Mouse (Mus musculus) myocyte (in vitro differentiated cells): ENCODE measurements around the gene Tmem248.

Experiments used
- E2F4 ChIP-seq: IDR thresholded peaks from one replicate; pipeline ENCODE4 v1.6.1; 2011; ENCODE audit warnings: mild to moderate bottlenecking, control low read depth, moderate library complexity; ENCODE audit not compliant: insufficient read depth
- MAX ChIP-seq: IDR thresholded peaks from one replicate; pipeline ENCODE4 v1.6.1; 2011; ENCODE audit warnings: low read depth, mild to moderate bottlenecking, control low read depth
- MYOG ChIP-seq, 3 experiments: IDR thresholded peaks; one replicate each; pipeline ENCODE4 v1.6.1; 2011; ENCODE audit warnings: control low read depth in 2 of 3, low read depth in 2 of 3, mild to moderate bottlenecking in 2 of 3; ENCODE audit not compliant: insufficient read length in 2 of 3, control insufficient read depth in 1 of 3, insufficient read depth in 1 of 3
- POLR2A ChIP-seq: IDR thresholded peaks from one replicate; pipeline ENCODE4 v1.6.1; 2011; ENCODE audit warnings: low read depth, mild to moderate bottlenecking, control low read depth, moderate library complexity; ENCODE audit not compliant: insufficient read length
- POLR2AphosphoS2 ChIP-seq: IDR thresholded peaks from one replicate; pipeline ENCODE4 v1.6.1; 2011; ENCODE audit warnings: low read depth, control low read depth; ENCODE audit not compliant: insufficient read length
- USF1 ChIP-seq: IDR thresholded peaks from one replicate; pipeline ENCODE4 v1.6.1; 2011; ENCODE audit warnings: low read depth, mild to moderate bottlenecking, control low read depth, moderate library complexity

DNA sequence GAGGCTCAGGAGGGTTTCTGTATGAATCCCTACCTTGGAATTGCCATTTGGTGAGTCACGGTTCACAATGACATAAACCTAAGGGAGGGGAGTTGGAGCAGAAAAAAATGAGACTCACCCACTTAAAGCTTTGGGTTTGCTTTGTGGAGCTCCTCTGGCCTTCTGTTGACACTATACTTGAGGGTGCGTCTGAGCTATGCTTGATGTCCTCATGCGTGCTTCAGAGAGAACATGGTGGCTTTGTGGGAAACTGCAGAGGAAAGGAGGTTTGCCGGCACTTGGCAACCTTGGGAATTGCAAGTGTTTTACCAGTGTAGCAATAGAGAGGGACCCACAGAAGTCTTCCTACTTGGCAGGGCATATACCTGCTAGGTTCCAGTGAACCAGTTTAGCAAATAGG is 9.6 kb upstream of the Tmem248 start:
- TF ChIP-seq USF1: no peak
- TF ChIP-seq POLR2A: no peak
- no peak for TF ChIP-seq E2F4
- no peak for TF ChIP-seq POLR2AphosphoS2
- TF ChIP-seq MAX: no peak
- no peak for TF ChIP-seq MYOG (IDR thresholded peaks at IDR 0.05; ENCODE audit: control insufficient read depth in 1 of 3, insufficient read depth in 1 of 3, insufficient read length in 2 of 3, low read depth in 2 of 3)
